Comparison of ENCODE assay signal across 10 mouse cellular contexts in the genomic region with DNA sequence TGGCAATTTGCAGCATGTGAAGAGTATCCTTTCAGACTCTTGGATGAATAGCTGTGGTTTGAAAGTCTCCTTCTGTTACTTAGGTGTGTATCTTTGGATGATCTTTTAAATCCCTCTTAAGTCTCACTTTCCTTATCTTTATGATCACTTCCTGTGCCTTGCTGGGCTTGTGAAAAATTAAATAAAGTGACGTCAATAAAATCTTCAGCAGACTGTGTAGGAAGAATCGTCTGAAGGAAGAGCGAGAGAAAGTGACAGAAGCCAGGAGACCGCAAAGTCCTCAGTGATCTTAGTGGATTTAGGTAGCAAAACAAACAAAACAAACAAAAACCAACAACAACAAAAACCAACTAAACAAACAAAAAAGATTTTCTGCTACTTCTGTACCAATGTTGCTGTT.
"Had no signal": no experiment of that assay in that cellular context is flagged by ENCODE, and none has a peak within 500 bp of the region (broad histone marks: within the 10 kb centered on the region; RNA-seq: fewer than 3 reads in every experiment).

No protein-coding gene starts in this region.

- DNase-seq: lung, adult 2 months; lung, postnatal 14 days; lung, postnatal 36 days; right cerebral cortex, postnatal 14 days; thymus, adult 2 months; thymus, postnatal 25 days; thymus, postnatal 4 days had no signal

- ATAC-seq: lung, postnatal 0 days; midbrain, embryonic 13.5 days; midbrain, embryonic 15.5 days had no signal
